Mouse (Mus musculus): ENCODE measurements around the gene Tecpr2. TPM values are rescaled to one million over a fixed set of nuclear protein-coding genes. Genes with fewer than 3 reads are reported as not detected.

The Tecpr2 gene
- total and polyA plus RNA-seq, 3 experiments = 7.0 to 8.2 (median 8.2) TPM

- no peak for DNase-seq
Measured at GRCm38 (mm10) chr12:110977896-110978606, 89.0 kb downstream of the Tecpr2 start.

- peak; percentile 99 for DNase-seq
Measured at GRCm38 (mm10) chr12:110978607-110979406, 89.7 kb downstream of the Tecpr2 start, which contains the start of gene Ankrd9. Ankrd9 (minus strand) TSS chr12:110979040.

- no peak for DNase-seq
Measured at GRCm38 (mm10) chr12:110979808-110980207, 90.7 kb downstream of the Tecpr2 start.

- peak; percentile 14 for DNase-seq
Measured at GRCm38 (mm10) chr12:110981736-110982135, 92.7 kb downstream of the Tecpr2 start.

GRCm38 (mm10) chr12:110983083-110983482, 94.0 kb downstream of the Tecpr2 start:
- DNase-seq = no peak

GRCm38 (mm10) chr12:110983714-110984113, 94.7 kb downstream of the Tecpr2 start:
- DNase-seq = no peak

GRCm38 (mm10) chr12:110984598-110984997, 95.5 kb downstream of the Tecpr2 start:
- no peak for DNase-seq

- DNase-seq = peak; percentile 46
Measured at GRCm38 (mm10) chr12:110985141-110985540, 96.1 kb downstream of the Tecpr2 start.

- DNase-seq = no peak
Measured at GRCm38 (mm10) chr12:110986536-110987425, 97.7 kb downstream of the Tecpr2 start.

- DNase-seq = no peak
Measured at GRCm38 (mm10) chr12:110989409-110989808, 100.3 kb downstream of the Tecpr2 start.

- DNase-seq = no peak
Measured at GRCm38 (mm10) chr12:110990500-110990899, 101.4 kb downstream of the Tecpr2 start.

GRCm38 (mm10) chr12:110991361-110992127, 102.5 kb downstream of the Tecpr2 start:
- DNase-seq = peak; percentile 82

GRCm38 (mm10) chr12:110992128-110992553, 103.1 kb downstream of the Tecpr2 start:
- DNase-seq = peak; percentile 94

- DNase-seq = no peak
Measured at GRCm38 (mm10) chr12:110992771-110993170, 103.7 kb downstream of the Tecpr2 start.

- no peak for DNase-seq
Measured at GRCm38 (mm10) chr12:110993226-110993625, 104.2 kb downstream of the Tecpr2 start.

- no peak for DNase-seq
Measured at GRCm38 (mm10) chr12:110994666-110995065, 105.6 kb downstream of the Tecpr2 start.

GRCm38 (mm10) chr12:110998092-110998491, 109.0 kb downstream of the Tecpr2 start:
- DNase-seq = no peak

GRCm38 (mm10) chr12:110999820-111000219, 110.8 kb downstream of the Tecpr2 start:
- DNase-seq = no peak

- no peak for DNase-seq
Measured at GRCm38 (mm10) chr12:111000956-111001355, 111.9 kb downstream of the Tecpr2 start.

- DNase-seq = no peak
Measured at GRCm38 (mm10) chr12:111004142-111004541, 115.1 kb downstream of the Tecpr2 start.

GRCm38 (mm10) chr12:111005803-111006202, 116.7 kb downstream of the Tecpr2 start:
- DNase-seq = no peak

Measured in adrenal gland, adult 2 months (tissue).